19 mouse cellular contexts compared by ENCODE assay signal in genomic region chr14:75174731-75175555, GRCm38 (mm10). TPM values are rescaled to one million over a fixed set of nuclear protein-coding genes. Genes with fewer than 3 reads are reported as not detected.
DNase-seq lines count a peak whose midpoint lies in the region; ATAC-seq and TF ChIP-seq lines count a peak whose summit lies in the region.
"Had no signal": no experiment of that assay in that cellular context is flagged by ENCODE, and none has a peak within 500 bp of the region (broad histone marks: within the 10 kb centered on the region; RNA-seq: fewer than 3 reads in every experiment).

No protein-coding gene starts in this region.

- peak overlapping the region; percentile 19; the same call in 1 of the 2 replicates for H3K27ac ChIP-seq in heart, embryonic 16.5 days (ENCODE audit: low read length)
- H3K27ac ChIP-seq in CH12.LX (ENCODE audit: insufficient read depth, low read depth), result no peak overlapping the region
- H3K27ac ChIP-seq in kidney, embryonic 14.5 days (ENCODE audit: low read depth, low read length), result no peak overlapping the region
- H3K27ac ChIP-seq in left cerebral cortex, adult 2 months, result no peak overlapping the region
- no peak overlapping the region for H3K27ac ChIP-seq in forebrain, postnatal 0 days (ENCODE audit: low read depth, low read length)
- H3K27ac ChIP-seq: embryonic facial prominence, embryonic 12.5 days; kidney, postnatal 0 days; limb, embryonic 13.5 days had no signal

- ATAC-seq in heart, embryonic 16.5 days (replicated peaks; ENCODE audit: extremely low read depth, insufficient read depth, low FRiP score), result no peak
- ATAC-seq in kidney, embryonic 14.5 days (ENCODE audit: low FRiP score, low TSS enrichment), result no peak
- ATAC-seq in forebrain, postnatal 0 days, result no peak
- ATAC-seq: activated CD4-positive, CD25-positive, alpha-beta regulatory T cell, adult 4 months had no signal

- TF ChIP-seq RAD21 in CH12.LX (IDR thresholded peaks at IDR 0.05; ENCODE audit: low read depth, low read length), result peak; percentile 64

- dilution Hi-C loops in CH12.LX (cut with MboI; ENCODE audit: extremely low pct_ligation_motif_present, extremely low pct_unique_long_range_greater_than_20kb, low sequenced_read_pairs), result no loop called here

- peak; percentile 59 for TF ChIP-seq EP300 in CH12.LX (IDR thresholded peaks at IDR 0.05; ENCODE audit: low read length)

- DNase-seq in heart, postnatal 14 days, result no peak
- peak; percentile 66 for DNase-seq in CH12.LX (ENCODE audit: extremely low read depth)
- peak; percentile 76 for DNase-seq in induced T-regulatory cell, adult 2 months (ENCODE audit: low read depth)
- DNase-seq in thymus, postnatal 0 days (ENCODE audit: low spot score), result peak; percentile 55
- no peak for DNase-seq in left cerebral cortex, adult 2 months (ENCODE audit: extremely low spot score in 1 of 2, low spot score in 2 of 2)
- no peak for DNase-seq in forebrain, postnatal 0 days
- DNase-seq: cerebellum, adult 11-12 months; heart, adult 18-20 months; heart, postnatal 4 days; right cerebral cortex, adult 18-20 months had no signal

- no peaks in the 10 kb centered on the region for H3K9me3 ChIP-seq in heart, embryonic 16.5 days (replicated peaks; ENCODE audit: control insufficient read depth, low read length)
- no peaks in the 10 kb centered on the region for H3K9me3 ChIP-seq in CH12.LX (replicated peaks; ENCODE audit: low read length)
- no peaks in the 10 kb centered on the region for H3K9me3 ChIP-seq in kidney, embryonic 14.5 days (ENCODE audit: control insufficient read depth, low read length)
- H3K9me3 ChIP-seq in forebrain, postnatal 0 days (ENCODE audit: low read length), result no peaks in the 10 kb centered on the region
- H3K9me3 ChIP-seq: embryonic facial prominence, embryonic 12.5 days; limb, embryonic 13.5 days had no signal

- intact Hi-C loops in heart, postnatal 14 days (cut with DNase I), result no loop called here
- intact Hi-C loops in left cerebral cortex, adult 2 months (cut with DNase I), result loop anchor here (5.0 kb wide), 1 partner anchor 43 kb away; the partner anchor contains the start of genes Lcp1 and Lrrc63

- peaks cover 11% of the 10 kb centered on the region; the same call in 1 of the 2 replicates for H3K4me1 ChIP-seq in heart, embryonic 16.5 days (ENCODE audit: control insufficient read depth, insufficient read depth, low read length)
- peaks cover 3 to 36% of the 10 kb centered on the region in 2 experiments; a peak in 3 of 4 replicates for H3K4me1 ChIP-seq in CH12.LX (ENCODE audit: control insufficient read depth in 1 of 2, insufficient read depth in 2 of 2)
- H3K4me1 ChIP-seq in kidney, embryonic 14.5 days (ENCODE audit: control insufficient read depth, insufficient read depth, low read length), result no peaks in the 10 kb centered on the region
- H3K4me1 ChIP-seq in forebrain, postnatal 0 days (ENCODE audit: insufficient read depth), result no peaks in the 10 kb centered on the region
- H3K4me1 ChIP-seq: embryonic facial prominence, embryonic 12.5 days; limb, embryonic 13.5 days had no signal

- peak in 1 of 2 experiments; percentile 61; a peak in 2 of 4 replicates for TF ChIP-seq CTCF in CH12.LX (conservative IDR thresholded peaks at IDR 0.05 in 1 of 2, IDR thresholded peaks at IDR 0.05 in 1 of 2; ENCODE audit: low read depth in 2 of 2, low read length in 2 of 2)
- TF ChIP-seq CTCF in left cerebral cortex, adult 2 months (IDR thresholded peaks at IDR 0.05), result no peak
- no peak for TF ChIP-seq CTCF in forebrain, postnatal 0 days (IDR thresholded peaks at IDR 0.05; ENCODE audit: low read depth)

- no peaks in the 10 kb centered on the region for H3K27me3 ChIP-seq in heart, embryonic 16.5 days (ENCODE audit: control insufficient read depth, insufficient read depth, low read length)
- no peaks in the 10 kb centered on the region for H3K27me3 ChIP-seq in CH12.LX (replicated peaks)
- no peaks in the 10 kb centered on the region for H3K27me3 ChIP-seq in kidney, embryonic 14.5 days (ENCODE audit: control insufficient read depth, insufficient read depth, low read length)
- no peaks in the 10 kb centered on the region for H3K27me3 ChIP-seq in forebrain, postnatal 0 days (ENCODE audit: insufficient read depth, low read length)
- H3K27me3 ChIP-seq: embryonic facial prominence, embryonic 12.5 days; limb, embryonic 13.5 days had no signal

- H3K4me2 ChIP-seq in heart, embryonic 16.5 days (ENCODE audit: low read depth, low read length), result no peak overlapping the region
- peak overlapping the region; percentile 35; the same call in 1 of the 2 replicates for H3K4me2 ChIP-seq in CH12.LX (ENCODE audit: insufficient read depth, low read depth, poor library complexity, severe bottlenecking)
- H3K4me2 ChIP-seq in kidney, embryonic 14.5 days (replicated peaks; ENCODE audit: low read depth, low read length), result no peak overlapping the region
- H3K4me2 ChIP-seq in forebrain, postnatal 0 days (ENCODE audit: low read depth), result no peak overlapping the region
- H3K4me2 ChIP-seq: embryonic facial prominence, embryonic 12.5 days; limb, embryonic 13.5 days had no signal

- in situ Hi-C loops in CH12.LX (cut with MboI; ENCODE audit: low pct_ligation_motif_present, low pct_unique_long_range_greater_than_20kb, low sequenced_read_pairs), result loop anchor here (5.0 kb wide), 1 partner anchor 103 kb away; no protein-coding TSS in a partner anchor

- WGBS in heart, embryonic 16.5 days, result 73% methylated on average over 9 of the region's 9 CpGs
- WGBS in kidney, embryonic 14.5 days, result 79% methylated on average over 9 of the region's 9 CpGs
- WGBS in forebrain, postnatal 0 days, result 90% methylated on average over 9 of the region's 9 CpGs

- H3K4me3 ChIP-seq in heart, embryonic 16.5 days (ENCODE audit: low read length), result no peak overlapping the region
- H3K4me3 ChIP-seq in CH12.LX (replicated peaks in 1 of 3; ENCODE audit: low read depth in 2 of 3, low read length in 2 of 3, poor library complexity in 1 of 3), result no peak overlapping the region
- H3K4me3 ChIP-seq in kidney, embryonic 14.5 days (ENCODE audit: low read length), result no peak overlapping the region
- H3K4me3 ChIP-seq in left cerebral cortex, adult 2 months, result no peak overlapping the region
- no peak overlapping the region for H3K4me3 ChIP-seq in forebrain, postnatal 0 days (ENCODE audit: low read depth, low read length)
- H3K4me3 ChIP-seq: embryonic facial prominence, embryonic 12.5 days; limb, embryonic 13.5 days had no signal

- H3K36me3 ChIP-seq in heart, embryonic 16.5 days (ENCODE audit: control insufficient read depth, insufficient read depth), result no peaks in the 10 kb centered on the region
- no peaks in the 10 kb centered on the region for H3K36me3 ChIP-seq in CH12.LX (replicated peaks in 1 of 2; ENCODE audit: control insufficient read depth in 1 of 2, insufficient read depth in 1 of 2, low read length in 1 of 2)
- H3K36me3 ChIP-seq in kidney, embryonic 14.5 days (ENCODE audit: control insufficient read depth, insufficient read depth, low read length), result no peaks in the 10 kb centered on the region
- H3K36me3 ChIP-seq in forebrain, postnatal 0 days (ENCODE audit: insufficient read depth), result no peaks in the 10 kb centered on the region
- H3K36me3 ChIP-seq: embryonic facial prominence, embryonic 12.5 days; limb, embryonic 13.5 days had no signal

- peaks cover 13% of the 10 kb centered on the region for H3K79me2 ChIP-seq in CH12.LX (replicated peaks; ENCODE audit: control insufficient read depth, extremely low read depth, insufficient read depth, poor library complexity, severe bottlenecking)

- H3K9ac ChIP-seq in heart, embryonic 16.5 days (ENCODE audit: low read length), result no peak overlapping the region
- H3K9ac ChIP-seq in CH12.LX (ENCODE audit: insufficient read depth, low read depth), result 0 out of 2 replicates have a peak overlapping the region, but pooled peaks have one; percentile 16
- no peak overlapping the region for H3K9ac ChIP-seq in kidney, embryonic 14.5 days (ENCODE audit: low read depth, low read length)
- no peak overlapping the region for H3K9ac ChIP-seq in forebrain, postnatal 0 days
- H3K9ac ChIP-seq: embryonic facial prominence, embryonic 12.5 days; limb, embryonic 13.5 days had no signal

- peak; percentile 27; the same call in 1 of the 2 replicates for TF ChIP-seq POLR2A in CH12.LX (IDR thresholded peaks at IDR 0.05; ENCODE audit: low read depth, low read length)

TF ChIP-seq in CH12.LX, 34 proteins besides CTCF, POLR2A, EP300 and RAD21 (continues in another document):
- TF ChIP-seq RCOR1 (conservative IDR thresholded peaks at IDR 0.05; ENCODE audit: low read depth, low read length) (no peak), SIN3A (IDR thresholded peaks at IDR 0.05; ENCODE audit: low read length) (peak; percentile 51; the same call in 1 of the 2 replicates), TCF12 (IDR thresholded peaks at IDR 0.05; ENCODE audit: low read depth, low read length) (peak; percentile 32; the same call in 1 of the 2 replicates), KAT2A (IDR thresholded peaks at IDR 0.05; ENCODE audit: insufficient replicate concordance, low read length) (no peak), CHD1 (IDR thresholded peaks at IDR 0.05; ENCODE audit: low read depth, low read length) (no peak), HCFC1 (IDR thresholded peaks at IDR 0.05; ENCODE audit: low read depth, low read length) (0 out of 2 replicates have a peak, but pooled peaks have one; percentile 29)

RNA-seq across cellular contexts. Expression of gene Lcp1, which starts 44.0 kb away (rescaled TPM):
- polyA plus RNA-seq in heart, embryonic 16.5 days (2015; fragmentation: Nextera tagmentation; extraction: Ambion mirVana), result 32.7 and 47.5 TPM in 2 replicates
- total RNA-seq in heart, postnatal 14 days (2021), result 10 to 100 TPM; 13.5 to 17.9 TPM
- 258 and 289 TPM in 2 replicates for total RNA-seq in CH12.LX (2012; rRNA removed)
- total RNA-seq in CH12.LX (2014; rRNA removed), result 373 and 384 TPM in 2 replicates
- polyA plus RNA-seq in CH12.LX (2012; ENCODE audit: insufficient read length, low read depth), result 777 and 805 TPM in 2 replicates
- polyA plus RNA-seq in thymus, postnatal 0 days (2015; fragmentation: Nextera tagmentation; extraction: Ambion mirVana), result 177 and 212 TPM in 2 replicates
- 11.2 and 22.3 TPM in 2 replicates for polyA plus RNA-seq in kidney, embryonic 14.5 days (2014; fragmentation: Nextera tagmentation; extraction: Ambion mirVana)
- 1 to 10 TPM; 6.0 to 6.1 TPM for total RNA-seq in left cerebral cortex, adult 2 months (2021)
- total RNA-seq in forebrain, postnatal 0 days (2014; rRNA removed), result 6.5 and 7.5 TPM in 2 replicates
- polyA plus RNA-seq in forebrain, postnatal 0 days (2015; fragmentation: Nextera tagmentation; extraction: Ambion mirVana), result 6.6 and 7.4 TPM in 2 replicates

RNA-seq across cellular contexts. Expression of gene Lrrc63, which starts 44.3 kb away (rescaled TPM):
- 0.07 TPM in 2 replicates for polyA plus RNA-seq in heart, embryonic 16.5 days (2015; fragmentation: Nextera tagmentation; extraction: Ambion mirVana)
- not detected for total RNA-seq in heart, postnatal 14 days (2021)
- total RNA-seq in CH12.LX (2012; rRNA removed) (not detected in 2 replicates), CH12.LX (2014; rRNA removed) (0.15 TPM in 1 of 2 replicates, not detected in the other)
- not detected in 2 replicates for polyA plus RNA-seq in CH12.LX (2012; ENCODE audit: insufficient read length, low read depth)
- polyA plus RNA-seq in thymus, postnatal 0 days (2015; fragmentation: Nextera tagmentation; extraction: Ambion mirVana), result 0.06 and 0.09 TPM in 2 replicates
- polyA plus RNA-seq in kidney, embryonic 14.5 days (2014; fragmentation: Nextera tagmentation; extraction: Ambion mirVana), result 0.07 TPM in 1 of 2 replicates, not detected in the other
- not detected for total RNA-seq in left cerebral cortex, adult 2 months (2021)
- not detected in 2 replicates for total RNA-seq in forebrain, postnatal 0 days (2014; rRNA removed)
- polyA plus RNA-seq in forebrain, postnatal 0 days (2015; fragmentation: Nextera tagmentation; extraction: Ambion mirVana), result not detected in 2 replicates
- total RNA-seq: common myeloid progenitor, adult 5-6 weeks; heart, adult 18-20 months; heart, postnatal 4 days; layer of hippocampus, adult 8-10 months had no signal
- polyA plus RNA-seq: activated CD4-positive, CD25-positive, alpha-beta regulatory T cell, adult 4 months; embryonic facial prominence, embryonic 12.5 days; kidney, postnatal 0 days; limb, embryonic 13.5 days; neural tube, embryonic 14.5 days had no signal

Comparison
In these comparisons a context has a peak if more than half of its experiments do, and no peak if none do; other contexts are left out.
1. DNase-seq: peak in CH12.LX (single experiment), induced T-regulatory cell, adult 2 months (single experiment) and thymus, postnatal 0 days (single experiment); none in heart, postnatal 14 days (0 of 2), left cerebral cortex, adult 2 months (0 of 2) and forebrain, postnatal 0 days (single experiment).